Mouse (Mus musculus) hematopoietic multipotent progenitor cell, adult 10-12 weeks (in vitro differentiated cells): Measurements from ENCODE around the gene Gm14548. TPM values are rescaled to one million over a fixed set of nuclear protein-coding genes. Genes with fewer than 3 reads are reported as not detected.

Experiments used
- polyA plus RNA-seq: library from polyadenylated mRNA; stranded (reverse); fragments of >175 nt; gene quantifications from 2 replicates; pipeline ENCODE4 v1.2.3, GENCODE M21; 2012; ENCODE audit warnings: low replicate concordance

Gm14548 gene
- polyA plus RNA-seq, result 3.0 and 5.9 TPM in 2 replicates

GRCm38 (mm10) chr7:3898036-3898590, at the start of gene Gm14548:
Gene Gm14548 (minus strand): TSS chr7:3898120.

GRCm38 (mm10) chr7:3915387-3915786, 17.5 kb upstream of the Gm14548 start, which contains the start of gene Lilra6:
Gene Lilra6 (minus strand): TSS chr7:3915503.

GRCm38 (mm10) chr7:3844951-3845350, 53.0 kb downstream of the Gm14548 start, which contains the start of gene Pira2:
Gene Pira2 (minus strand): TSS chr7:3845051.

Other genes with a start within 250 kb of the Gm14548 start
- 12.3 and 12.7 TPM in 2 replicates for gene Leng1, start 232.3 kb downstream of the Gm14548 start, polyA plus RNA-seq
- 5.6 and 9.1 TPM in 2 replicates for gene Tmc4, start 220.6 kb downstream of the Gm14548 start, polyA plus RNA-seq
- 53.9 and 185 TPM in 2 replicates for gene Tsen34, start 205.3 kb downstream of the Gm14548 start, polyA plus RNA-seq
- 125 and 266 TPM in 2 replicates for gene Mboat7, start 204.6 kb downstream of the Gm14548 start, polyA plus RNA-seq
- 144 and 1,440 TPM in 2 replicates for gene Rps9, start 194.1 kb downstream of the Gm14548 start, polyA plus RNA-seq
- gene Pirb, start 177.7 kb downstream of the Gm14548 start, polyA plus RNA-seq, result 24.2 and 41.3 TPM in 2 replicates
- gene Gm15448, start 72.4 kb downstream of the Gm14548 start, polyA plus RNA-seq, result 0.24 and 0.38 TPM in 2 replicates
- gene Pira2, start 53.1 kb downstream of the Gm14548 start, polyA plus RNA-seq, result 2.6 and 2.7 TPM in 2 replicates
- gene Lilra6, start 17.4 kb upstream of the Gm14548 start, polyA plus RNA-seq, result 3.2 and 5.7 TPM in 2 replicates
- gene Lair1, start 165.1 kb upstream of the Gm14548 start, polyA plus RNA-seq, result 2.1 and 2.5 TPM in 2 replicates
- 0.36 and 1.2 TPM in 2 replicates for gene Ttyh1, start 221.3 kb upstream of the Gm14548 start, polyA plus RNA-seq
- gene Leng8, start 238.9 kb upstream of the Gm14548 start, polyA plus RNA-seq, result 265 and 494 TPM in 2 replicates